ENCODE assay signal across 13 mouse cellular contexts in genomic region chr7:24661118-24661904, GRCm38 (mm10). TPM values are rescaled to one million over a fixed set of nuclear protein-coding genes. Genes with fewer than 3 reads are reported as not detected.
DNase-seq lines count a peak whose midpoint lies in the region; ATAC-seq lines count a peak whose summit lies in the region.
"Had no signal": no experiment of that assay in that cellular context is flagged by ENCODE, and none has a peak within 500 bp of the region (broad histone marks: within the 10 kb centered on the region; RNA-seq: fewer than 3 reads in every experiment).

No protein-coding gene starts in this region.

- no peak overlapping the region for H3K27ac ChIP-seq in forebrain, embryonic 14.5 days (ENCODE audit: low read depth, low read length)
- H3K27ac ChIP-seq: liver, embryonic 14.5 days; midbrain, embryonic 12.5 days; neural tube, embryonic 12.5 days had no signal

- ATAC-seq in granulocyte monocyte progenitor cell, adult 5-6 weeks (replicated peaks; ENCODE audit: poor library complexity, severe bottlenecking): peak; percentile 67
- ATAC-seq in neutrophil, adult 5-6 weeks (ENCODE audit: extremely low read depth, insufficient number of reproducible peaks, low FRiP score, poor library complexity, severe bottlenecking): peak; percentile 27; the same call in 1 of the 2 replicates
- no peak for ATAC-seq in forebrain, embryonic 14.5 days

- no peaks in the 10 kb centered on the region for H3K9me3 ChIP-seq in forebrain, embryonic 14.5 days (replicated peaks; ENCODE audit: control insufficient read depth, low read length)
- H3K9me3 ChIP-seq: midbrain, embryonic 12.5 days; neural tube, embryonic 12.5 days had no signal

- H3K27me3 ChIP-seq in forebrain, embryonic 14.5 days (replicated peaks; ENCODE audit: control insufficient read depth, insufficient read depth, low read length): no peaks in the 10 kb centered on the region
- H3K27me3 ChIP-seq: neural tube, embryonic 12.5 days had no signal

- H3K9ac ChIP-seq in forebrain, embryonic 14.5 days (ENCODE audit: low read length): no peak overlapping the region
- H3K9ac ChIP-seq: liver, embryonic 14.5 days; midbrain, embryonic 12.5 days; neural tube, embryonic 12.5 days had no signal

- no peak overlapping the region for H3K4me3 ChIP-seq in forebrain, embryonic 14.5 days (ENCODE audit: low read depth, low read length)
- H3K4me3 ChIP-seq: midbrain, embryonic 12.5 days; neural tube, embryonic 12.5 days had no signal

- H3K4me1 ChIP-seq in forebrain, embryonic 14.5 days (ENCODE audit: control insufficient read depth, insufficient read depth, low read length): no peaks in the 10 kb centered on the region
- H3K4me1 ChIP-seq: midbrain, embryonic 12.5 days; neural tube, embryonic 12.5 days had no signal

- no peaks in the 10 kb centered on the region for H3K36me3 ChIP-seq in forebrain, embryonic 14.5 days (ENCODE audit: control insufficient read depth, insufficient read depth, low read length)
- H3K36me3 ChIP-seq: midbrain, embryonic 12.5 days; neural tube, embryonic 12.5 days had no signal

- 74% methylated on average over 17 of the region's 17 CpGs for WGBS in forebrain, embryonic 14.5 days

- no peak overlapping the region for H3K4me2 ChIP-seq in forebrain, embryonic 14.5 days (ENCODE audit: low read length)
- H3K4me2 ChIP-seq: midbrain, embryonic 12.5 days; neural tube, embryonic 12.5 days had no signal

- DNase-seq in B cell, adult 2 months: peak; percentile 38 to 46
- peak; percentile 64 for DNase-seq in CD4-positive, CD25-positive, alpha-beta regulatory T cell, adult 2 months (ENCODE audit: low read depth, low spot score)
- no peak for DNase-seq in right cerebral cortex, adult 18-20 months
- DNase-seq in adrenal gland, adult 2 months: no peak
- no peak for DNase-seq in forebrain, embryonic 14.5 days (ENCODE audit: low spot score)
- DNase-seq: kidney, postnatal 25 days had no signal

RNA-seq across cellular contexts. Expression of gene Tex101, which starts 15.2 kb away (rescaled TPM):
- not detected in 2 replicates for total RNA-seq in granulocyte monocyte progenitor cell, adult 5-6 weeks (2014; fragmentation: Nextera tagmentation)
- total RNA-seq in granulocyte monocyte progenitor cell, adult 5-6 weeks (2017): not detected in 2 replicates
- not detected in 2 replicates for total RNA-seq in neutrophil, adult 5-6 weeks (2017)
- total RNA-seq in adrenal gland, adult 2 months (2021): not detected
- not detected in 2 replicates for polyA plus RNA-seq in adrenal gland, adult 2 months (2012; rRNA removed)
- not detected in 2 replicates for polyA plus RNA-seq in forebrain, embryonic 14.5 days (2014; fragmentation: Nextera tagmentation; extraction: Ambion mirVana)
- total RNA-seq: adrenal gland, adult 18-20 months had no signal
- polyA plus RNA-seq: heart, embryonic 16.5 days; liver, embryonic 14.5 days; midbrain, embryonic 12.5 days; neural tube, embryonic 12.5 days had no signal

RNA-seq across cellular contexts. Expression of gene Lypd3, which starts 25.0 kb away (rescaled TPM):
- not detected in 2 replicates for total RNA-seq in granulocyte monocyte progenitor cell, adult 5-6 weeks (2014; fragmentation: Nextera tagmentation)
- not detected in 2 replicates for total RNA-seq in granulocyte monocyte progenitor cell, adult 5-6 weeks (2017)
- total RNA-seq in neutrophil, adult 5-6 weeks (2017): not detected in 2 replicates
- under 1 TPM; 0.79 to 0.84 TPM for total RNA-seq in adrenal gland, adult 2 months (2021)
- polyA plus RNA-seq in adrenal gland, adult 2 months (2012; rRNA removed): 1.9 TPM in 2 replicates
- 0.20 and 0.21 TPM in 2 replicates for polyA plus RNA-seq in forebrain, embryonic 14.5 days (2014; fragmentation: Nextera tagmentation; extraction: Ambion mirVana)

RNA-seq across cellular contexts. Expression of gene BC049730, which starts 47.7 kb away (rescaled TPM):
- total RNA-seq in granulocyte monocyte progenitor cell, adult 5-6 weeks (2014; fragmentation: Nextera tagmentation): not detected in 2 replicates
- total RNA-seq in granulocyte monocyte progenitor cell, adult 5-6 weeks (2017): not detected in 2 replicates
- not detected in 2 replicates for total RNA-seq in neutrophil, adult 5-6 weeks (2017)
- total RNA-seq in adrenal gland, adult 2 months (2021): not detected
- not detected in 2 replicates for polyA plus RNA-seq in adrenal gland, adult 2 months (2012; rRNA removed)
- polyA plus RNA-seq in forebrain, embryonic 14.5 days (2014; fragmentation: Nextera tagmentation; extraction: Ambion mirVana): not detected in 2 replicates
- total RNA-seq: adrenal gland, adult 18-20 months had no signal
- polyA plus RNA-seq: heart, embryonic 16.5 days; liver, embryonic 14.5 days; midbrain, embryonic 12.5 days; neural tube, embryonic 12.5 days had no signal

RNA-seq across cellular contexts. Expression of gene Phldb3, which starts 50.7 kb away (rescaled TPM):
- 1.8 and 6.4 TPM in 2 replicates for total RNA-seq in granulocyte monocyte progenitor cell, adult 5-6 weeks (2014; fragmentation: Nextera tagmentation)
- 7.6 and 13.5 TPM in 2 replicates for total RNA-seq in granulocyte monocyte progenitor cell, adult 5-6 weeks (2017)
- 13.7 and 13.9 TPM in 2 replicates for total RNA-seq in neutrophil, adult 5-6 weeks (2017)
- 1 to 10 TPM; 3.5 to 8.5 TPM for total RNA-seq in adrenal gland, adult 2 months (2021)
- polyA plus RNA-seq in adrenal gland, adult 2 months (2012; rRNA removed): 3.9 and 4.4 TPM in 2 replicates
- polyA plus RNA-seq in forebrain, embryonic 14.5 days (2014; fragmentation: Nextera tagmentation; extraction: Ambion mirVana): not detected in 2 replicates
- polyA plus RNA-seq: midbrain, embryonic 12.5 days; neural tube, embryonic 12.5 days had no signal

Comparison
In these comparisons a context has a peak if more than half of its experiments do, and no peak if none do; other contexts are left out.
1. DNase-seq: peak in B cell, adult 2 months (2 of 2) and CD4-positive, CD25-positive, alpha-beta regulatory T cell, adult 2 months (single experiment); none in right cerebral cortex, adult 18-20 months (single experiment), adrenal gland, adult 2 months (single experiment) and forebrain, embryonic 14.5 days (single experiment).